10 mouse cellular contexts compared by ENCODE assay signal in genomic region chr10:61254761-61255160, GRCm38 (mm10). TPM values are rescaled to one million over a fixed set of nuclear protein-coding genes. Genes with fewer than 3 reads are reported as not detected.
A peak's percentile ranks its signal among the peaks of the same experiment; 100 is the strongest.
DNase-seq lines count a peak whose midpoint lies in the region; ATAC-seq and TF ChIP-seq lines count a peak whose summit lies in the region.
"Had no signal": no experiment of that assay in that cellular context is flagged by ENCODE, and none has a peak within 500 bp of the region (broad histone marks: within the 10 kb centered on the region; RNA-seq: fewer than 3 reads in every experiment).

No protein-coding gene starts in this region.

- no peaks in the 10 kb centered on the region for H3K36me3 ChIP-seq in forebrain, postnatal 0 days (ENCODE audit: insufficient read depth)
- no peaks in the 10 kb centered on the region for H3K36me3 ChIP-seq in forebrain, embryonic 11.5 days (ENCODE audit: control insufficient read depth, insufficient read depth, low read length)
- H3K36me3 ChIP-seq: intestine, embryonic 15.5 days had no signal

- no peaks in the 10 kb centered on the region for H3K27me3 ChIP-seq in forebrain, postnatal 0 days (ENCODE audit: insufficient read depth, low read length)
- no peaks in the 10 kb centered on the region for H3K27me3 ChIP-seq in forebrain, embryonic 11.5 days (ENCODE audit: control insufficient read depth, insufficient read depth, low read length)
- H3K27me3 ChIP-seq: intestine, embryonic 15.5 days had no signal

- H3K4me3 ChIP-seq in forebrain, postnatal 0 days (ENCODE audit: low read depth, low read length): no peak overlapping the region
- H3K4me3 ChIP-seq in forebrain, embryonic 11.5 days (ENCODE audit: low read depth, low read length): no peak overlapping the region
- H3K4me3 ChIP-seq: intestine, embryonic 15.5 days had no signal

- no peak overlapping the region for H3K9ac ChIP-seq in forebrain, postnatal 0 days
- no peak overlapping the region for H3K9ac ChIP-seq in forebrain, embryonic 11.5 days (ENCODE audit: low read length)
- H3K9ac ChIP-seq: intestine, embryonic 15.5 days had no signal

- no peak overlapping the region for H3K4me2 ChIP-seq in forebrain, postnatal 0 days (ENCODE audit: low read depth)
- no peak overlapping the region for H3K4me2 ChIP-seq in forebrain, embryonic 11.5 days (ENCODE audit: low read depth, low read length, severe bottlenecking)
- H3K4me2 ChIP-seq: intestine, embryonic 15.5 days had no signal

- intact Hi-C loops in heart, postnatal 36 days (cut with DNase I): no loop called here

- WGBS in forebrain, postnatal 0 days: 32% methylated on average over 6 of the region's 6 CpGs
- 90% methylated on average over 6 of the region's 6 CpGs for WGBS in forebrain, embryonic 11.5 days

- peak; percentile 78 for DNase-seq in forebrain, postnatal 0 days
- no peak for DNase-seq in forebrain, embryonic 11.5 days (ENCODE audit: low spot score)
- DNase-seq in ovary, postnatal 14 days (ENCODE audit: low spot score): peak; percentile 22
- DNase-seq in ovary, adult 18-20 months (ENCODE audit: low spot score): no peak
- peak; percentile 47 to 50 for DNase-seq in heart, postnatal 36 days
- peak; percentile 52 for DNase-seq in right cerebral cortex, postnatal 4 days
- no peak for DNase-seq in T-cell, adult 2 months (ENCODE audit: low spot score)

- peak; percentile 66 for ATAC-seq in forebrain, postnatal 0 days
- ATAC-seq in forebrain, embryonic 11.5 days (replicated peaks; ENCODE audit: low FRiP score): no peak
- ATAC-seq in megakaryocyte, adult 5-6 weeks (ENCODE audit: poor library complexity, severe bottlenecking): no peak
- ATAC-seq: intestine, embryonic 15.5 days had no signal

- no peaks in the 10 kb centered on the region for H3K4me1 ChIP-seq in forebrain, postnatal 0 days (ENCODE audit: insufficient read depth)
- peaks cover 2% of the 10 kb centered on the region; the same call in 1 of the 2 replicates for H3K4me1 ChIP-seq in forebrain, embryonic 11.5 days (replicated peaks; ENCODE audit: control insufficient read depth, insufficient read depth, low read length)
- H3K4me1 ChIP-seq: intestine, embryonic 15.5 days had no signal

- TF ChIP-seq CTCF in forebrain, postnatal 0 days (IDR thresholded peaks at IDR 0.05; ENCODE audit: low read depth): no peak

- H3K9me3 ChIP-seq in forebrain, postnatal 0 days (ENCODE audit: low read length): no peaks in the 10 kb centered on the region
- no peaks in the 10 kb centered on the region; the same call in 1 of the 2 replicates for H3K9me3 ChIP-seq in forebrain, embryonic 11.5 days (ENCODE audit: control insufficient read depth, low read length)
- H3K9me3 ChIP-seq: intestine, embryonic 15.5 days had no signal

- no peak overlapping the region for H3K27ac ChIP-seq in forebrain, postnatal 0 days (ENCODE audit: low read depth, low read length)
- no peak overlapping the region for H3K27ac ChIP-seq in forebrain, embryonic 11.5 days (ENCODE audit: low read depth, low read length)
- H3K27ac ChIP-seq: intestine, embryonic 15.5 days had no signal

RNA-seq across cellular contexts. Expression of gene Adamts14, which starts 18.5 kb away (rescaled TPM):
- 0.54 and 1.0 TPM in 2 replicates for total RNA-seq in forebrain, postnatal 0 days (2014; rRNA removed)
- 0.18 and 0.22 TPM in 2 replicates for polyA plus RNA-seq in forebrain, postnatal 0 days (2015; fragmentation: Nextera tagmentation; extraction: Ambion mirVana)
- 0.56 and 0.60 TPM in 2 replicates for polyA plus RNA-seq in forebrain, embryonic 11.5 days (2014; fragmentation: Nextera tagmentation; extraction: Ambion mirVana)
- 1 to 10 TPM in 1 of 2 experiments, under 1 TPM in 1; 0.83 to 1.9 TPM for total RNA-seq in heart, postnatal 36 days (2021)
- 0.16 and 0.58 TPM in 2 replicates for total RNA-seq in megakaryocyte, adult 5-6 weeks (2015)
- total RNA-seq in megakaryocyte, adult 5-6 weeks (2017): 0.33 and 0.61 TPM in 2 replicates

RNA-seq across cellular contexts. Expression of gene Prf1, which starts 42.9 kb away (rescaled TPM):
- total RNA-seq in forebrain, postnatal 0 days (2014; rRNA removed): not detected in 2 replicates
- not detected in 2 replicates for polyA plus RNA-seq in forebrain, postnatal 0 days (2015; fragmentation: Nextera tagmentation; extraction: Ambion mirVana)
- polyA plus RNA-seq in forebrain, embryonic 11.5 days (2014; fragmentation: Nextera tagmentation; extraction: Ambion mirVana): not detected in 2 replicates
- total RNA-seq in heart, postnatal 36 days (2021): under 1 TPM in 1 of 2 experiments, not detected in 1; 0.11 TPM
- total RNA-seq in megakaryocyte, adult 5-6 weeks (2015): 0.20 and 2.5 TPM in 2 replicates
- 0.88 and 1.5 TPM in 2 replicates for total RNA-seq in megakaryocyte, adult 5-6 weeks (2017)
- polyA plus RNA-seq: intestine, embryonic 15.5 days; limb, embryonic 14.5 days had no signal

Comparison
In these comparisons a context has a peak if more than half of its experiments do, and no peak if none do; other contexts are left out.
1. DNase-seq: peak in forebrain, postnatal 0 days (single experiment), ovary, postnatal 14 days (single experiment), heart, postnatal 36 days (2 of 2) and right cerebral cortex, postnatal 4 days (single experiment); none in forebrain, embryonic 11.5 days (single experiment), ovary, adult 18-20 months (single experiment) and T-cell, adult 2 months (single experiment).